Mouse (Mus musculus) cortical plate, adult 2 months (tissue): ENCODE results near the gene Olfr582. TPM values are rescaled to one million over a fixed set of nuclear protein-coding genes. Genes with fewer than 3 reads are reported as not detected.

Experiments used
- H3K27ac ChIP-seq: fragments of 200-500 bp; 2 replicates; pipeline ENCODE4 v1.5.1; 2012; ENCODE audit warnings: low read length, control low read depth, inconsistent platforms; ENCODE audit not compliant: insufficient read depth
- H3K4me1 ChIP-seq: fragments of 200-500 bp; 2 replicates; pipeline ENCODE4 v1.6.1; 2011; ENCODE audit warnings: low read length; ENCODE audit not compliant: control insufficient read depth, insufficient read depth
- H3K4me3 ChIP-seq: fragments of 200-500 bp; 2 replicates; pipeline ENCODE4 v1.5.1; 2011; ENCODE audit warnings: mild to moderate bottlenecking, low read length, control low read depth; ENCODE audit not compliant: insufficient read depth
- CTCF ChIP-seq: fragments of 200-500 bp; IDR thresholded peaks from 2 replicates; pipeline ENCODE4 v1.5.1; 2011; ENCODE audit warnings: mild to moderate bottlenecking, control low read depth, low read length; ENCODE audit not compliant: insufficient read depth; ENCODE audit errors: extremely low read depth
- POLR2A ChIP-seq: fragments of 200-500 bp; IDR thresholded peaks from 2 replicates; pipeline ENCODE4 v1.6.1; 2011; ENCODE audit warnings: mild to moderate bottlenecking, low read length, control low read depth; ENCODE audit not compliant: insufficient read depth; ENCODE audit errors: extremely low read depth
- polyA plus RNA-seq: library from polyadenylated mRNA; depleted of rRNA; stranded (reverse); fragments of >200 nt; gene quantifications from 2 replicates; pipeline ENCODE4 v1.2.3, GENCODE M21; 2012; rRNA removed

Gene Olfr582
- polyA plus RNA-seq, result not detected in 2 replicates

GRCm38 (mm10) chr7:103037724-103038123, at the start of gene Olfr582:
Gene Olfr582, plus strand, starts transcription at chr7:103038024.
- H3K4me1 ChIP-seq, result no peaks in the 10 kb centered on the region
- no peak within 1 kb of the TSS for H3K27ac ChIP-seq
- H3K4me3 ChIP-seq, result no peak within 1 kb of the TSS
- no peak for TF ChIP-seq POLR2A
- no peak for TF ChIP-seq CTCF

GRCm38 (mm10) chr7:102989224-102989623, 48.6 kb upstream of the Olfr582 start, which contains the start of gene Olfr578:
Gene Olfr578, minus strand, starts transcription at chr7:102989324.
- no peak for TF ChIP-seq POLR2A
- TF ChIP-seq CTCF, result no peak
- no peak within 1 kb of the TSS for H3K4me3 ChIP-seq
- H3K27ac ChIP-seq, result no peak within 1 kb of the TSS
- no peaks in the 10 kb centered on the region for H3K4me1 ChIP-seq

GRCm38 (mm10) chr7:103051000-103051399, 13.2 kb downstream of the Olfr582 start, which contains the start of gene Olfr583:
Gene Olfr583, plus strand, starts transcription at chr7:103051300.
- no peaks in the 10 kb centered on the region for H3K4me1 ChIP-seq

GRCm38 (mm10) chr7:103081585-103081984, 43.8 kb downstream of the Olfr582 start, which contains the start of gene Olfr584:
Gene Olfr584, plus strand, starts transcription at chr7:103081885.
- Histone ChIP-seq H3K4me1 (no peaks in the 10 kb centered on the region), H3K27ac (no peak within 1 kb of the TSS), H3K4me3 (no peak within 1 kb of the TSS)
- no peak for TF ChIP-seq POLR2A
- TF ChIP-seq CTCF, result no peak

More at GRCm38 (mm10) chr7:103051000-103051399, 13.2 kb downstream of the Olfr582 start, which contains the start of gene Olfr583:
- Histone ChIP-seq H3K4me3 (no peak within 1 kb of the TSS), H3K27ac (no peak within 1 kb of the TSS)
- no peak for TF ChIP-seq POLR2A
- TF ChIP-seq CTCF, result no peak

Other genes starting within 250 kb of the Olfr582 start
- not detected in 2 replicates for gene Olfr564, start 234.5 kb upstream of the Olfr582 start, polyA plus RNA-seq
- gene Olfr566, start 179.3 kb upstream of the Olfr582 start, polyA plus RNA-seq, result not detected in 2 replicates
- gene Olfr568, start 160.9 kb upstream of the Olfr582 start, polyA plus RNA-seq, result not detected in 2 replicates
- not detected in 2 replicates for gene Olfr569, start 147.1 kb upstream of the Olfr582 start, polyA plus RNA-seq
- gene Olfr570, start 143.4 kb upstream of the Olfr582 start, polyA plus RNA-seq, result not detected in 2 replicates
- gene Olfr571, start 120.5 kb upstream of the Olfr582 start, polyA plus RNA-seq, result not detected in 2 replicates
- gene Olfr572, start 113.6 kb upstream of the Olfr582 start, polyA plus RNA-seq, result not detected in 2 replicates
- gene Olfr573-ps1, start 95.4 kb upstream of the Olfr582 start, polyA plus RNA-seq, result not detected in 2 replicates
- not detected in 2 replicates for gene Olfr574, start 89.6 kb upstream of the Olfr582 start, polyA plus RNA-seq
- gene Olfr575, start 79.2 kb upstream of the Olfr582 start, polyA plus RNA-seq, result not detected in 2 replicates
- gene Olfr576, start 75.4 kb upstream of the Olfr582 start, polyA plus RNA-seq, result not detected in 2 replicates
- not detected in 2 replicates for gene Olfr577, start 62.1 kb upstream of the Olfr582 start, polyA plus RNA-seq
- gene Olfr578, start 48.7 kb upstream of the Olfr582 start, polyA plus RNA-seq, result not detected in 2 replicates
- not detected in 2 replicates for gene Olfr583, start 13.3 kb downstream of the Olfr582 start, polyA plus RNA-seq
- gene Olfr584, start 43.9 kb downstream of the Olfr582 start, polyA plus RNA-seq, result not detected in 2 replicates
- not detected in 2 replicates for gene Olfr585, start 59.7 kb downstream of the Olfr582 start, polyA plus RNA-seq
- not detected in 2 replicates for gene Olfr586, start 87.6 kb downstream of the Olfr582 start, polyA plus RNA-seq
- gene Olfr588-ps1, start 102.9 kb downstream of the Olfr582 start, polyA plus RNA-seq, result not detected in 2 replicates
- gene Olfr589, start 118.3 kb downstream of the Olfr582 start, polyA plus RNA-seq, result not detected in 2 replicates
- not detected in 2 replicates for gene Olfr591, start 140.3 kb downstream of the Olfr582 start, polyA plus RNA-seq
- not detected in 2 replicates for gene Olfr592, start 146.8 kb downstream of the Olfr582 start, polyA plus RNA-seq
- gene Olfr593, start 173.8 kb downstream of the Olfr582 start, polyA plus RNA-seq, result not detected in 2 replicates
- gene Olfr594, start 179.0 kb downstream of the Olfr582 start, polyA plus RNA-seq, result not detected in 2 replicates
- gene Usp17ld, start 214.5 kb downstream of the Olfr582 start, polyA plus RNA-seq, result not detected in 2 replicates